Mouse (Mus musculus): Measurements from ENCODE around the gene Eif4e. TPM values are rescaled to one million over a fixed set of nuclear protein-coding genes. Genes with fewer than 3 reads are reported as not detected.

Eif4e gene
- total RNA-seq (2022) = 100 to 1,000 TPM; 109 to 133 (median 125) TPM

GRCm38 (mm10) chr3:138526073-138526915 lies at the start of gene Eif4e:
Gene Eif4e, plus strand, starts transcription at chr3:138526179.
- peak; percentile 62 to 75 for DNase-seq (ENCODE audit: low spot score in 2 of 2)

- DNase-seq (ENCODE audit: low spot score in 2 of 2) = no peak
These were observed 46.5 kb upstream of the Eif4e start for GRCm38 (mm10) chr3:138479489-138479888.

GRCm38 (mm10) chr3:138481526-138482284 lies 44.3 kb upstream of the Eif4e start:
- DNase-seq (ENCODE audit: low spot score in 2 of 2) = no peak

DNA sequence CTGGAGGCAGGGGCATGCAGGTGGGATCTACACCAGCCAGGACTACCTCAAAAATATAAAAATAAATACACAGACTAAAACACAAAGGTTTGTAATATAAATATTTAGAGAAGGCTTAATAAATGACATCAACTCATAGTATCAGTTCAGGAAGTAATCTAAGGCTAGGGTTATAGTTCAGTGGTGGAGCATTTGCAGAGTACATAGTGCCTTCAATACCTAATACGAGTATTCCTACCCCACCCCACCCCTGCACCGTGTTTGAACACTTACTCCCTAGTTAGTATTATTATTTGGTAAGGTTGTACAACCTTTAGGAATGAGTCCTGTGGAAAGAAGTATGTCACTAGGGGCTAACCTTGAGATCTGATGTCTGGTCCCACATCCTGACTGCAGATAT lies 42.7 kb upstream of the Eif4e start:
- DNase-seq (ENCODE audit: low spot score in 2 of 2) = no peak

- DNase-seq (ENCODE audit: low spot score in 2 of 2) = peak in 1 of 2 experiments; percentile 8
These were observed 37.2 kb upstream of the Eif4e start for GRCm38 (mm10) chr3:138488584-138489326.

DNA sequence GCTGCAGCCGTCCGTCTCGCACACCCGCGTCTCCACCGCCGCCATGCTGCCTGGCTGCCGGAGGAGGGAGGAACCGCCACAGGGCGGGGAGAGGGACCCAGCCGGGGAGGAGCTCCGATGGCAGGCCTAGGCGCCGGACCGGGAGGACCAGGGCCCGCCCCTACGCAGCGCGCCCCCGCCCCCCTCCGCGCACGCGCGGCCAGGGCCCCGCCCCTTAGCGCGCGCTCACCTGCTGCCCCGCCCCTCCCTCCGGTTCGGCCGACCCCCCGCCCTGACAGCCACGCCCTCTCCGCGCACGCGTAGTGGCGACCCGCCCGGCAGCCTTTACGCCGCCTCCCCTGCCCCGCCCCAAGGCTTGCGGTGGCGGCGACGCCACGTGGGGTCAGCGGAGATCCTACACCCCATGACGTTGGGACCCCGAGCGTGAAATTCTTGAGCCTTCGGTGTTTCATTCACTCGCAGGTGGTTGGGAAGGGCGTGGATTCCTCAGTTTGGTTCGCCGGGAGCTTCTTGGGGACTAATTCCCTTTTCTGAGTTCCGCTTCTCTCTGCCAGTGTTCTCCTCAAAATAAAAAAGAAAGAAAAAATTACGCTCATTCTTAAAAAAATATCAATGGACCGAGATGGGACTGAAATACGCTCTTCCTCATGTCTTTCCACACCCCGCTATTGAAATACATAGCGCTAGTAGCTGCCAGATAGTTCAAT lies 36.5 kb upstream of the Eif4e start, which contains the start of gene Metap1:
Gene Metap1 (minus strand): TSS at position 189 of the 707 bp plus-strand sequence.
- peak; percentile 90 to 94 for DNase-seq (ENCODE audit: low spot score in 2 of 2)

- DNase-seq (ENCODE audit: low spot score in 2 of 2) = no peak
These were observed 36.0 kb upstream of the Eif4e start for GRCm38 (mm10) chr3:138490034-138490337.

DNA sequence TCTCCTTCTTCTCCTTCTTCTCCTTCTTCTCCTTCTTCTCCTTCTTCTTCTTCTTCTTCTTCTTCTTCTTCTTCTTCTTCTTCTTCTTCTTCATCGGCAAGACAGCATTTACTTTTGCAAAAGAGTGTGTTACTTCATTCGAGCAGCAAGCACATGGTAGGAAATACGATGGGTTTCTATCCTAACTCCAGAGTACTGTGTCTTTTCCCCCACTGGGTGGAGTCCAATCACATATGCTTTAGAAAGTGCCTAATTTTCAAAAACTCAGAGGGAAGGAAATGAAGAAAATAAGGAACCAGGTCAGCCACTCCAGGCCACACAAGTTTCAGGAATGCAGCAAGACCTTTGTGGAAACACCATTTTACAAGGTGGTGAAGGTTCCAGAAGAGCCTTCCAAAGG lies 32.3 kb upstream of the Eif4e start:
- DNase-seq (ENCODE audit: low spot score in 2 of 2) = no peak

DNA sequence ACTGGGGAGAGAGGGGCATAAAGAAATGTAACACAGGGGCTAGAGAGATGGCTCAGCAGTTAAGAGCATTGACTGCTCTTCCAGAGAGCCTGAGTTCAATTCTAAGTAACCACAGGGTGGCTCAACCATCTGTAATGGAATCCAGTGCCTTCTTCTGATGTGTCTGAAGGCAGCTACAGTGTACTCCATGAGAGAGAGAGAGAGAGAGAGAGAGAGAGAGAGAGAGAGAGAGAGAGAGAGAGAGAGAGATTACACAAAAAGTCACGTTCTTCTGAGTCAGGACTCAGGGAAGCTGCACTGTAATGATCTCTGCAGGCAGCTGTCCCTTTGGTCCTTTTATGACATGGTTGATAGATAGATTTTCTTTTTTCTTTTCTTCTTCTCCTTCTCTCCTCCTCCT lies 31.4 kb upstream of the Eif4e start:
- DNase-seq (ENCODE audit: low spot score in 2 of 2) = no peak

DNA sequence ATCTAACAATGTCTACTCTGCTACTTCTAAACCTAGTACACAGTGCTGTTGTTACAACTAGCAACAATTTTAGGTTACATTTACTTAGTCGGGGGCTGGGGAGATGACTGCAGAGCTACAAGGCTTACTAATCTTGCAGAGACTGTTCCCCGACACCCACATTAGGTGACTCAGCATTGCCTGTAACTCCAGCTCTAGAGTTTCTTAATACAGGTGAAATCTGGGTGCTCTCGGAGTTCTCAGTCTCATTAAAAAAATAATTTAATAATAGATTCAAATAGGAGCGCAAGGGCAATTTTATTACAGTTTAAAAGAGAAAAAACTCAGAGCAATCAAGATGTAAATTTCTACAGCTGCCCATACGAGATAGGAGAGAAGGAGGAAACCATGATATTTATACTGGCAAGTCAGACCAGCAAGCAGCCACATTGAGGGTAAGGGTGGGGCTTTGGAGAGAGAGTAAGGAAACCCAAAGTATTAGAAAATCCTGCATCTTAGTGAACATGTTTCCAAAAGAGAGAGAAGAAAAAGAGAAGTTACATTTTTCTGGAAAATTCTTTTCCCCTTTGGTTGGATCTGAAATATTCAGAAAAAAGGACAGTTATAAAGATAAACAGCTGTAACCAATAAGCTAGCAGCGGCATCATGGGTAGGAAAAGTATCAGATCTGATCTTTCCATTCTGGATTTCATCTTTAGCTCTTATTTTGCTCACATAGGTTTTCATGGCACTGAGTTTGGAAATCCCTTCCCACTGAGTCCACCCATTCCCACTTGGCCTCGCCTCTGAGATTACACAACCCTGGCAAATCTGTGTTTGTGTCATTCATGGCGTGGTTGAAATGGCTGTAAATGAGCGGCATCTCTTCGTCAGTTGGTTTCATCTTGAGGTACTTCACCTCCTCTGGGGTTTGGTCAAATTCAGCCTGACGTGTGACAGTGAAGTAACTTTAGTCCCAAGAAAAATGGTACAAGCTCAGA lies 30.5 kb upstream of the Eif4e start:
- DNase-seq (ENCODE audit: low spot score in 2 of 2) = no peak

GRCm38 (mm10) chr3:138498731-138499130 lies 27.2 kb upstream of the Eif4e start:
- no peak for DNase-seq (ENCODE audit: low spot score in 2 of 2)

- DNase-seq (ENCODE audit: low spot score in 2 of 2) = no peak
These were observed 25.9 kb upstream of the Eif4e start for GRCm38 (mm10) chr3:138499854-138500740.

GRCm38 (mm10) chr3:138503754-138504153 lies 22.2 kb upstream of the Eif4e start:
- DNase-seq (ENCODE audit: low spot score in 2 of 2) = no peak

DNA sequence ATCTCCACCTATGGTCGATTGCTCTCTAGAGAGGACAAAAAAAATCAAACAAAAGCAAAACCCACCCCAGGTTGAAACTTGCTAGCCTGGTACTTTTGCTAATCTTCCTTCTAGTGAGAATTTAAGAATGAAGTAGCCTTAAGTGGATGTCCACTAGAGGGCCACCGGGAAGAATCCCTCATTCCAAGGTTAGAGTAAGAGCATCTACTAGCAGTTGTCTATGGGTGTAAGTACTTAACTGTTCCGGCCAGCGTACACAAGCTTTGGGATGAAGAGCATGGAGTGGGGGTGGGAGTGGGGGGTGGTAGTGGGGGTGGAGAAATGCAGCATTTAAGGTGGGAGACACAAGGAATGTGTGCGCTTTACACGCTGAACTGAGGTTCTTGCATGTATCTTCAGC lies 19.2 kb upstream of the Eif4e start:
- DNase-seq (ENCODE audit: low spot score in 2 of 2) = peak in 1 of 2 experiments; percentile 7

DNA sequence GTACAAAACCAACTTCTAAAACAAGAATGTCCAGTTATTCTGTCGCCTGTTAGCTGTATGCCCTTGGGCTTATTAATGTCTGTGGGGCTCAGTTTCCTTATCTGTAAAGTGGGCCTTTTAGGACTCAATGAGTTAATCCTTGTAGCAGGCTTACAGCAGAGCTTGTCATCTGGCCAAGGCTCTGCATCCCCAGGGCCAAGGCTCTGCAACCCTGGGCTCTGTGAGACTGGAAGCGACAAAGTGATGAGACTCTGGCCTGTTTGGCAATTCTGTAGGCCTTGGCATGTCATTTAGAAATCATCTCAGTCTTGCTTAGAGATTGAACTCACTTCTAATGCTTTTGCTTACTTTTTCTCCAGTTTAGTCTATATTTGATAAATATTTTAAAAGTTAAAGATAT lies 16.4 kb upstream of the Eif4e start:
- DNase-seq (ENCODE audit: low spot score in 2 of 2) = no peak

DNA sequence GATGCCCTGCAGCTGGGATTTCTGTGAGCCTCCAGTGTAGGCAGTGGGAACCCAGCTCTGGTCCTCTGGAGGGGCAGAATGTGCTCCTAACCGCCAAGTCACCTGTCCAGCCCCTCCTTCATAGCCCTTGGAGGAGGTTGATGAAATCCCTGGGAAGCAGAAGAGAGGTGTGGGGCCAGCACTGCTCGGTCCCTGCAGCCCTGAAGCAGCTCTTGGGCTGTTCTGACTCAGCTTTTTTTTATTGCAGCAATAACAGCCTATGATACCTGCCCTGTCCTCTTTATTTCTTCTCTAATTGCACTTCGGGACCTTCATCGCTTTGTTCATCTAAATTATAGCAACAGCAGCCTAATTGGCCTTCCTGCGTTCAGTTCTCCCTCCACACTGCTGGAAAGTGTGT lies 15.5 kb upstream of the Eif4e start:
- no peak for DNase-seq (ENCODE audit: low spot score in 2 of 2)

DNA sequence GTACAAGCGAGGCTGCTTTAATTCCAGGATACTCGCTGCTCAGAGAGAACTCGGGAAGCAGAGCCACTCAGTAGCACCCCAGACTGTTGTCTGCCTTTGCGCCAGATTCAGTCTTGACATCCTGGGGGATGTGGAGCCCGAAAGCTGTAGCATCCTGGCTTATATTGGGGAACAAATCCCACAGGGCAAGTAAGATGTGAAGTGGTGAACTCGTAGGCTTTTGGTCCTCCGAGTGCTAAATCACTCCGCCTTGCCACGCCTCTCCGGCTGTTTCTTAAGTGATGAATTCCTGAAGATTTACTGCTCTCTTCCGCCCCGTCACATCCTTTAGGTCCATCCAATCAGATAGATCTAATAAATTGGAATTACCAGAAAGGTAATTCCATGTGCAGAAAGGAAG lies 12.7 kb upstream of the Eif4e start:
- no peak for DNase-seq (ENCODE audit: low spot score in 2 of 2)

- DNase-seq (ENCODE audit: low spot score in 2 of 2) = no peak
These were observed 11.2 kb upstream of the Eif4e start for GRCm38 (mm10) chr3:138514749-138515148.
